Mouse (Mus musculus) cerebellum, postnatal 25 days (tissue): ENCODE data around the gene Nlrp6.
A peak's percentile ranks its signal among the peaks of the same experiment; 100 is the strongest.
"Not testable (repeated sequence)": the region's sequence is repeated elsewhere in the genome, so short reads cannot be mapped to it uniquely, and the experiment has no call there.

Source experiments
- DNase-seq, 2 experiments: peaks; one replicate each; pipeline ENCODE4 v3.0.0; 2021; ENCODE audit warnings: mixed read lengths in 2 of 2

Nlrp6 gene

GRCm38 (mm10) chr7:140951051-140951450, 30.3 kb downstream of the Nlrp6 start:
- no peak for DNase-seq

GRCm38 (mm10) chr7:140951765-140952164, 31.1 kb downstream of the Nlrp6 start:
- DNase-seq, result no peak

- no peak for DNase-seq
These were observed 31.7 kb downstream of the Nlrp6 start for GRCm38 (mm10) chr7:140952441-140952840.

GRCm38 (mm10) chr7:140953133-140953532, 32.4 kb downstream of the Nlrp6 start:
- DNase-seq, result no peak

- DNase-seq, result no peak
These were observed 33.4 kb downstream of the Nlrp6 start for GRCm38 (mm10) chr7:140953800-140954732.

- DNase-seq, result no peak
These were observed 34.0 kb downstream of the Nlrp6 start for GRCm38 (mm10) chr7:140954733-140955071.

- no peak for DNase-seq
These were observed 34.6 kb downstream of the Nlrp6 start for GRCm38 (mm10) chr7:140955342-140955741.

- no peak for DNase-seq
These were observed 35.3 kb downstream of the Nlrp6 start, which contains the start of the genes Gm45717 and Ifitm2 for GRCm38 (mm10) chr7:140955758-140956555. Gm45717 (minus strand) TSS chr7:140955937. Ifitm2 (minus strand) TSS chr7:140955987.

GRCm38 (mm10) chr7:140956556-140956869, 35.8 kb downstream of the Nlrp6 start:
- no peak for DNase-seq

GRCm38 (mm10) chr7:140959181-140959901, 38.6 kb downstream of the Nlrp6 start:
- DNase-seq, result peak; percentile 20 to 55

GRCm38 (mm10) chr7:140960026-140960425, 39.3 kb downstream of the Nlrp6 start:
- no peak for DNase-seq

- no peak for DNase-seq
These were observed 40.7 kb downstream of the Nlrp6 start for GRCm38 (mm10) chr7:140961416-140961815.

GRCm38 (mm10) chr7:140962733-140963132, 42.0 kb downstream of the Nlrp6 start:
- no peak for DNase-seq

- DNase-seq, result no peak
These were observed 46.2 kb downstream of the Nlrp6 start, which contains the start of gene Ifitm1 for GRCm38 (mm10) chr7:140966921-140967320. Ifitm1 (plus strand) TSS chr7:140967221.

GRCm38 (mm10) chr7:140967862-140968591, 47.3 kb downstream of the Nlrp6 start:
- no peak for DNase-seq

- not testable (repeated sequence) for DNase-seq
These were observed 48.0 kb downstream of the Nlrp6 start for GRCm38 (mm10) chr7:140968710-140969109.

- no peak for DNase-seq
These were observed 50.2 kb downstream of the Nlrp6 start for GRCm38 (mm10) chr7:140970931-140971330.

GRCm38 (mm10) chr7:140971479-140972171, 50.9 kb downstream of the Nlrp6 start:
- no peak for DNase-seq

GRCm38 (mm10) chr7:140973396-140974165, 52.9 kb downstream of the Nlrp6 start:
- no peak for DNase-seq

- no peak for DNase-seq
These were observed 54.2 kb downstream of the Nlrp6 start for GRCm38 (mm10) chr7:140974940-140975339.

- no peak for DNase-seq
These were observed 54.8 kb downstream of the Nlrp6 start for GRCm38 (mm10) chr7:140975465-140975864.
